Mouse (Mus musculus) hindbrain, embryonic 16.5 days (tissue): ENCODE measurements around the gene Per1. TPM values are rescaled to one million over a fixed set of nuclear protein-coding genes. Genes with fewer than 3 reads are reported as not detected.

ENCODE experiments used
- ATAC-seq: fragments of 200-750 bp; cut with Nextera tagmentation; 2 replicates; pipeline ENCODE4 v1.8.0; 2017; ENCODE audit warnings: moderate TSS enrichment, moderate library complexity
- H3K27ac ChIP-seq: fragments of 300-500 bp; sonication (generic); 2 replicates; pipeline ENCODE4 v1.5.1; 2014; ENCODE audit warnings: low read depth, mild to moderate bottlenecking, control low read depth, low read length, moderate library complexity
- H3K27me3 ChIP-seq: fragments of 300-500 bp; sonication (generic); replicated peaks from 2 replicates; pipeline ENCODE4 v1.6.1; 2014; ENCODE audit warnings: low read length; ENCODE audit not compliant: control insufficient read depth, insufficient read depth
- H3K36me3 ChIP-seq: fragments of 300-500 bp; sonication (generic); 2 replicates; pipeline ENCODE4 v1.6.1; 2014; ENCODE audit warnings: mild to moderate bottlenecking, low read length, moderate library complexity, mixed read lengths; ENCODE audit not compliant: control insufficient read depth, insufficient read depth
- H3K4me1 ChIP-seq: fragments of 300-500 bp; sonication (generic); 2 replicates; pipeline ENCODE4 v1.6.1; 2014; ENCODE audit warnings: low read depth, low read length; ENCODE audit not compliant: control insufficient read depth, insufficient read depth
- H3K4me2 ChIP-seq: fragments of 300-500 bp; sonication (generic); 2 replicates; pipeline ENCODE4 v1.6.1; 2014; ENCODE audit warnings: mild to moderate bottlenecking, low read length, control low read depth, moderate library complexity
- H3K4me3 ChIP-seq: fragments of 300-500 bp; sonication (generic); 2 replicates; pipeline ENCODE4 v1.5.1; 2014; ENCODE audit warnings: mild to moderate bottlenecking, low read length, control low read depth, moderate library complexity
- H3K9ac ChIP-seq: fragments of 300-500 bp; sonication (generic); 2 replicates; pipeline ENCODE4 v1.6.1; 2014; ENCODE audit warnings: low read depth, mild to moderate bottlenecking, control low read depth, low read length, moderate library complexity
- H3K9me3 ChIP-seq: fragments of 300-500 bp; sonication (generic); 2 replicates; pipeline ENCODE4 v1.6.1; 2014; ENCODE audit warnings: mild to moderate bottlenecking, low read length, moderate library complexity; ENCODE audit not compliant: control insufficient read depth
- WGBS: fragments of 180-500 bp; shearing (Covaris S2); extraction: QIAGEN DNeasy Blood & Tissue Kit; methylation state at CpG from one replicate; pipeline ENCODE4 v1.1.7; 2014; 5-methylcytosine and 5-hydroxymethylcytosine counted together
- polyA plus RNA-seq: library from polyadenylated mRNA; unstranded; fragments of >200 nt; fragmentation: Nextera tagmentation; extraction: Ambion mirVana; gene quantifications from 2 replicates; pipeline ENCODE4 v1.2.1, GENCODE M21; 2015

The Per1 gene
- polyA plus RNA-seq, 1 experiment from 2014 or later: 11.1 TPM

GRCm38 (mm10) chr11:69053848-69054247 lies 41.2 kb upstream of the Per1 start:
- no peaks in the 10 kb centered on the region for H3K36me3 ChIP-seq
- no peak overlapping the region for H3K4me2 ChIP-seq
- H3K27ac ChIP-seq: no peak overlapping the region
- no peaks in the 10 kb centered on the region for H3K9me3 ChIP-seq
- H3K4me1 ChIP-seq: peaks cover 3% of the 10 kb centered on the region; the same call in 1 of the 2 replicates
- 85% methylated on average over 3 of the region's 3 CpGs for WGBS
- no peak overlapping the region for H3K9ac ChIP-seq
- H3K4me3 ChIP-seq: no peak overlapping the region
- ATAC-seq: no peak
- no peaks in the 10 kb centered on the region for H3K27me3 ChIP-seq

- no peak overlapping the region for H3K27ac ChIP-seq
- H3K4me1 ChIP-seq: peaks cover 15% of the 10 kb centered on the region
- H3K4me3 ChIP-seq: peak overlapping the region; percentile 82
- no peaks in the 10 kb centered on the region for H3K27me3 ChIP-seq
- peak overlapping the region; percentile 77; the same call in 1 of the 2 replicates for H3K9ac ChIP-seq
- H3K36me3 ChIP-seq: no peaks in the 10 kb centered on the region
- H3K4me2 ChIP-seq: peak overlapping the region; percentile 74
- H3K9me3 ChIP-seq: no peaks in the 10 kb centered on the region
- no peak for ATAC-seq
- whole genome bisulfite sequencing: 70% methylated on average over 2 of the region's 2 CpGs
Observed at GRCm38 (mm10) chr11:69058265-69058664, 36.8 kb upstream of the Per1 start.

- H3K27me3 ChIP-seq: no peaks in the 10 kb centered on the region
- peak; percentile 5; the same call in 1 of the 2 replicates for ATAC-seq
- WGBS: under 1% methylated on average over 19 of the region's 19 CpGs
Observed at GRCm38 (mm10) chr11:69058729-69059356, 36.2 kb upstream of the Per1 start.

GRCm38 (mm10) chr11:69059357-69059974 lies 35.6 kb upstream of the Per1 start, which contains the start of gene Borcs6:
Gene Borcs6 (plus strand): TSS chr11:69059717.
- peak within 1 kb of the TSS; percentile 96 for H3K27ac ChIP-seq
- no peaks in the 10 kb centered on the region for H3K36me3 ChIP-seq
- under 1% methylated on average over 58 of the region's 64 CpGs for WGBS
- H3K9me3 ChIP-seq: no peaks in the 10 kb centered on the region
- peak within 1 kb of the TSS; percentile 74 for H3K4me2 ChIP-seq
- H3K4me3 ChIP-seq: peak within 1 kb of the TSS; percentile 82
- H3K9ac ChIP-seq: peak within 1 kb of the TSS; percentile 90
- peak; percentile 93 for ATAC-seq
- peaks cover 21% of the 10 kb centered on the region for H3K4me1 ChIP-seq
- H3K27me3 ChIP-seq: no peaks in the 10 kb centered on the region

More at GRCm38 (mm10) chr11:69058729-69059356, 36.2 kb upstream of the Per1 start:
- H3K4me2 ChIP-seq: peak overlapping the region; percentile 74
- peak overlapping the region; percentile 96 for H3K27ac ChIP-seq
- H3K4me1 ChIP-seq: peaks cover 15% of the 10 kb centered on the region
- peak overlapping the region; percentile 77 for H3K9ac ChIP-seq
- no peaks in the 10 kb centered on the region for H3K36me3 ChIP-seq
- no peaks in the 10 kb centered on the region for H3K9me3 ChIP-seq
- peak overlapping the region; percentile 82 for H3K4me3 ChIP-seq

GRCm38 (mm10) chr11:69059975-69060411 lies 35.0 kb upstream of the Per1 start:
- peaks cover 21% of the 10 kb centered on the region for H3K4me1 ChIP-seq
- H3K36me3 ChIP-seq: no peaks in the 10 kb centered on the region
- peak overlapping the region; percentile 90 for H3K9ac ChIP-seq
- 0 out of 2 replicates have a peak, but pooled peaks have one; percentile 0 for ATAC-seq
- no peaks in the 10 kb centered on the region for H3K9me3 ChIP-seq
- WGBS: 0% methylated on average over 38 of the region's 49 CpGs
- no peaks in the 10 kb centered on the region for H3K27me3 ChIP-seq
- H3K4me3 ChIP-seq: peak overlapping the region; percentile 82
- peak overlapping the region; percentile 74 for H3K4me2 ChIP-seq
- H3K27ac ChIP-seq: peak overlapping the region; percentile 96

GRCm38 (mm10) chr11:69060448-69061254 lies 34.4 kb upstream of the Per1 start:
- Histone ChIP-seq H3K36me3 (no peaks in the 10 kb centered on the region), H3K4me2 (peak overlapping the region; percentile 74), H3K9ac (peak overlapping the region; percentile 90), H3K27ac (peak overlapping the region; percentile 96), H3K27me3 (no peaks in the 10 kb centered on the region), H3K4me3 (peak overlapping the region; percentile 82), H3K4me1 (peaks cover 21% of the 10 kb centered on the region), H3K9me3 (no peaks in the 10 kb centered on the region)
- no peak for ATAC-seq
- WGBS: 1% methylated on average over 39 of the region's 40 CpGs

GRCm38 (mm10) chr11:69061255-69061912 lies 33.6 kb upstream of the Per1 start:
- no peaks in the 10 kb centered on the region for H3K9me3 ChIP-seq
- no peak for ATAC-seq
- H3K36me3 ChIP-seq: no peaks in the 10 kb centered on the region
- no peaks in the 10 kb centered on the region for H3K27me3 ChIP-seq
- H3K4me1 ChIP-seq: peaks cover 25% of the 10 kb centered on the region
- peak overlapping the region; percentile 96; the same call in 1 of the 2 replicates for H3K27ac ChIP-seq
- H3K9ac ChIP-seq: peak overlapping the region; percentile 90
- WGBS: 9% methylated on average over 17 of the region's 17 CpGs
- H3K4me2 ChIP-seq: peak overlapping the region; percentile 74
- peak overlapping the region; percentile 82 for H3K4me3 ChIP-seq

- Histone ChIP-seq H3K4me2 (peak overlapping the region; percentile 74), H3K4me3 (peak overlapping the region; percentile 76), H3K9ac (peak overlapping the region; percentile 35; the same call in 1 of the 2 replicates), H3K9me3 (no peaks in the 10 kb centered on the region), H3K36me3 (no peaks in the 10 kb centered on the region), H3K4me1 (peaks cover 33% of the 10 kb centered on the region), H3K27ac (peak overlapping the region; percentile 66), H3K27me3 (no peaks in the 10 kb centered on the region)
- no peak for ATAC-seq
- WGBS: 1% methylated on average over 17 of the region's 17 CpGs
Observed at GRCm38 (mm10) chr11:69062194-69062760, 32.7 kb upstream of the Per1 start.
